Comparison of ENCODE assay signal across 8 mouse cellular contexts in the genomic region with DNA sequence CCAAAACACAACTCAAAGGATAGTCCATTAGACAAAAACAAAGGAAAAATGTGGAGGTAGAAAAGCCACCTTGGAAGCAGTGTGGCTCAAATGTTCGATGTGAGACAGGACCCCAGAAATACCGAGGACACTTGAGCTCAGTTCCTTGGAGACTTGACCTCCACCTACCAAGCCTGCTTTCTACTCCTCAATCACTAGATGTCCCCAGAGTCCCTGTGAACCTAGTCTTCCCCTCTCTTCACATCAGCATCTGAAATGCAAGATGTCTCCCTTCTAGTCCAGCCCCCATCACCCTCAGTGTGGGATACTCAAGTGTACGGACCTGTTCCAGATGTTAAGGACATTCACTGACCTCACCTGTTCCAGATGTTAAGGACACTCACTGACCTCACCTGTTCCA. TPM values are rescaled to one million over a fixed set of nuclear protein-coding genes. Genes with fewer than 3 reads are reported as not detected.
DNase-seq lines count a peak whose midpoint lies in the region; ATAC-seq and TF ChIP-seq lines count a peak whose summit lies in the region.

No protein-coding gene starts in this region.

- peak; percentile 88 for DNase-seq in forebrain, embryonic 14.5 days (ENCODE audit: low spot score)
- no peak for DNase-seq in forebrain, embryonic 10.5 days (ENCODE audit: extremely low spot score, low spot score)
- peak in 1 of 2 experiments; percentile 33 for DNase-seq in spleen, adult 2 months (ENCODE audit: low read depth in 1 of 2, low spot score in 2 of 2)
- no peak for DNase-seq in spleen, postnatal 4 days (ENCODE audit: low spot score in 2 of 2)
- DNase-seq in cerebellum, postnatal 25 days: peak; percentile 39 to 59
- peak; percentile 90 for DNase-seq in midbrain, embryonic 11.5 days (ENCODE audit: low spot score, missing footprints)
- DNase-seq in testis, postnatal 10 days (ENCODE audit: low spot score): no peak

- ATAC-seq in forebrain, embryonic 14.5 days: no peak
- peak; percentile 35 for ATAC-seq in inflammation-experienced regulatory T-cells, adult 6 months
- ATAC-seq in midbrain, embryonic 11.5 days (ENCODE audit: low FRiP score): no peak

- no peak overlapping the region for H3K9ac ChIP-seq in forebrain, embryonic 14.5 days (ENCODE audit: low read length)
- H3K9ac ChIP-seq in midbrain, embryonic 11.5 days (ENCODE audit: low read length): no peak overlapping the region

- H3K4me1 ChIP-seq in forebrain, embryonic 14.5 days (ENCODE audit: control insufficient read depth, insufficient read depth, low read length): peaks cover 19% of the 10 kb centered on the region
- peaks cover 37% of the 10 kb centered on the region for H3K4me1 ChIP-seq in forebrain, embryonic 10.5 days
- H3K4me1 ChIP-seq in spleen, adult 2 months (ENCODE audit: control insufficient read depth, insufficient read depth, insufficient read length): peaks cover 4% of the 10 kb centered on the region
- H3K4me1 ChIP-seq in midbrain, embryonic 11.5 days (ENCODE audit: control insufficient read depth, insufficient read depth, low read length): peaks cover 19% of the 10 kb centered on the region

- TF ChIP-seq POLR2A in spleen, adult 2 months (IDR thresholded peaks at IDR 0.05; ENCODE audit: low read depth, low read length): no peak

- H3K27me3 ChIP-seq in forebrain, embryonic 14.5 days (replicated peaks; ENCODE audit: control insufficient read depth, insufficient read depth, low read length): no peaks in the 10 kb centered on the region
- H3K27me3 ChIP-seq in forebrain, embryonic 10.5 days (ENCODE audit: poor library complexity, severe bottlenecking): no peaks in the 10 kb centered on the region
- H3K27me3 ChIP-seq in spleen, adult 2 months (ENCODE audit: control insufficient read depth, insufficient read depth, low read length): peaks cover 2% of the 10 kb centered on the region; the same call in 1 of the 2 replicates
- H3K27me3 ChIP-seq in midbrain, embryonic 11.5 days (ENCODE audit: control insufficient read depth, insufficient read depth, low read length): no peaks in the 10 kb centered on the region

- no peak overlapping the region for H3K27ac ChIP-seq in forebrain, embryonic 14.5 days (ENCODE audit: low read depth, low read length)
- H3K27ac ChIP-seq in forebrain, embryonic 10.5 days: no peak overlapping the region
- H3K27ac ChIP-seq in spleen, adult 2 months (ENCODE audit: insufficient read depth, low read length): no peak overlapping the region
- no peak overlapping the region for H3K27ac ChIP-seq in midbrain, embryonic 11.5 days (ENCODE audit: low read depth, low read length)

- TF ChIP-seq CTCF in spleen, adult 2 months (IDR thresholded peaks at IDR 0.05; ENCODE audit: extremely low read depth, insufficient read depth, insufficient read length, insufficient replicate concordance): peak; percentile 64; the same call in 1 of the 2 replicates

- no peak overlapping the region for H3K4me3 ChIP-seq in forebrain, embryonic 14.5 days (ENCODE audit: low read depth, low read length)
- H3K4me3 ChIP-seq in forebrain, embryonic 10.5 days: no peak overlapping the region
- no peak overlapping the region for H3K4me3 ChIP-seq in spleen, adult 2 months (ENCODE audit: extremely low read depth, insufficient read depth, insufficient read length)
- no peak overlapping the region for H3K4me3 ChIP-seq in midbrain, embryonic 11.5 days (ENCODE audit: low read depth, low read length)

- H3K4me2 ChIP-seq in forebrain, embryonic 14.5 days (ENCODE audit: low read length): no peak overlapping the region
- no peak overlapping the region for H3K4me2 ChIP-seq in midbrain, embryonic 11.5 days

- H3K36me3 ChIP-seq in forebrain, embryonic 14.5 days (ENCODE audit: control insufficient read depth, insufficient read depth, low read length): no peaks in the 10 kb centered on the region
- peaks cover 16% of the 10 kb centered on the region for H3K36me3 ChIP-seq in forebrain, embryonic 10.5 days (replicated peaks)
- H3K36me3 ChIP-seq in spleen, adult 2 months (ENCODE audit: control insufficient read depth, insufficient read depth, low read length): no peaks in the 10 kb centered on the region
- no peaks in the 10 kb centered on the region for H3K36me3 ChIP-seq in midbrain, embryonic 11.5 days (ENCODE audit: control insufficient read depth, insufficient read depth, low read length)

- 10% methylated on average over 3 of the region's 3 CpGs for WGBS in forebrain, embryonic 14.5 days
- WGBS in forebrain, embryonic 10.5 days: 17% methylated on average over 3 of the region's 3 CpGs
- WGBS in spleen, adult 2 months: 25% methylated on average over 3 of the region's 3 CpGs
- 8% methylated on average over 3 of the region's 3 CpGs for WGBS in midbrain, embryonic 11.5 days

- no peaks in the 10 kb centered on the region for H3K9me3 ChIP-seq in forebrain, embryonic 14.5 days (replicated peaks; ENCODE audit: control insufficient read depth, low read length)
- H3K9me3 ChIP-seq in forebrain, embryonic 10.5 days: no peaks in the 10 kb centered on the region
- no peaks in the 10 kb centered on the region for H3K9me3 ChIP-seq in midbrain, embryonic 11.5 days (ENCODE audit: control insufficient read depth, low read length)

RNA-seq across cellular contexts. Expression of gene Sox12, which starts 5.1 kb away (rescaled TPM):
- 18.2 and 21.8 TPM in 2 replicates for polyA plus RNA-seq in forebrain, embryonic 14.5 days (2014; fragmentation: Nextera tagmentation; extraction: Ambion mirVana)
- polyA plus RNA-seq in forebrain, embryonic 10.5 days (2016; fragmentation: Nextera tagmentation; extraction: Ambion mirVana): 9.3 and 9.5 TPM in 2 replicates
- 4.0 and 4.6 TPM in 2 replicates for polyA plus RNA-seq in spleen, adult 2 months (2012; rRNA removed)
- under 1 TPM in 2 of 3 experiments, not detected in 1; 0.39 to 0.49 TPM for polyA plus RNA-seq in inflammation-experienced regulatory T-cells, adult 6 months (2017; shearing (Covaris generic))
- 16.9 and 17.8 TPM in 2 replicates for polyA plus RNA-seq in midbrain, embryonic 11.5 days (2014; fragmentation: Nextera tagmentation; extraction: Ambion mirVana)

RNA-seq across cellular contexts. Expression of gene Nrsn2, which starts 16.3 kb away (rescaled TPM):
- polyA plus RNA-seq in forebrain, embryonic 14.5 days (2014; fragmentation: Nextera tagmentation; extraction: Ambion mirVana): 18.9 and 21.8 TPM in 2 replicates
- polyA plus RNA-seq in forebrain, embryonic 10.5 days (2016; fragmentation: Nextera tagmentation; extraction: Ambion mirVana): 1.1 and 2.4 TPM in 2 replicates
- polyA plus RNA-seq in spleen, adult 2 months (2012; rRNA removed): not detected in 2 replicates
- polyA plus RNA-seq in inflammation-experienced regulatory T-cells, adult 6 months (2017; shearing (Covaris generic)): not detected
- polyA plus RNA-seq in midbrain, embryonic 11.5 days (2014; fragmentation: Nextera tagmentation; extraction: Ambion mirVana): 5.3 and 6.2 TPM in 2 replicates

RNA-seq across cellular contexts. Expression of gene Zcchc3, which starts 22.0 kb away (rescaled TPM):
- polyA plus RNA-seq in forebrain, embryonic 14.5 days (2014; fragmentation: Nextera tagmentation; extraction: Ambion mirVana): 17.3 and 18.2 TPM in 2 replicates
- 46.5 and 50.0 TPM in 2 replicates for polyA plus RNA-seq in forebrain, embryonic 10.5 days (2016; fragmentation: Nextera tagmentation; extraction: Ambion mirVana)
- 1.8 and 2.7 TPM in 2 replicates for polyA plus RNA-seq in spleen, adult 2 months (2012; rRNA removed)
- under 1 TPM; 0.34 to 0.95 (median 0.93) TPM for polyA plus RNA-seq in inflammation-experienced regulatory T-cells, adult 6 months (2017; shearing (Covaris generic))
- 52.0 and 55.0 TPM in 2 replicates for polyA plus RNA-seq in midbrain, embryonic 11.5 days (2014; fragmentation: Nextera tagmentation; extraction: Ambion mirVana)

RNA-seq across cellular contexts. Expression of gene 6820408C15Rik, which starts 22.6 kb away (rescaled TPM):
- 2.3 and 2.8 TPM in 2 replicates for polyA plus RNA-seq in forebrain, embryonic 14.5 days (2014; fragmentation: Nextera tagmentation; extraction: Ambion mirVana)
- 0.76 and 1.0 TPM in 2 replicates for polyA plus RNA-seq in forebrain, embryonic 10.5 days (2016; fragmentation: Nextera tagmentation; extraction: Ambion mirVana)
- polyA plus RNA-seq in spleen, adult 2 months (2012; rRNA removed): 0.12 TPM in 1 of 2 replicates, not detected in the other
- not detected for polyA plus RNA-seq in inflammation-experienced regulatory T-cells, adult 6 months (2017; shearing (Covaris generic))
- polyA plus RNA-seq in midbrain, embryonic 11.5 days (2014; fragmentation: Nextera tagmentation; extraction: Ambion mirVana): 0.40 and 0.93 TPM in 2 replicates

RNA-seq across cellular contexts. Expression of gene Trib3, which starts 49.0 kb away (rescaled TPM):
- 0.24 and 0.79 TPM in 2 replicates for polyA plus RNA-seq in forebrain, embryonic 14.5 days (2014; fragmentation: Nextera tagmentation; extraction: Ambion mirVana)
- polyA plus RNA-seq in forebrain, embryonic 10.5 days (2016; fragmentation: Nextera tagmentation; extraction: Ambion mirVana): 2.3 and 3.1 TPM in 2 replicates
- 0.65 and 1.0 TPM in 2 replicates for polyA plus RNA-seq in spleen, adult 2 months (2012; rRNA removed)
- 1 to 10 TPM; 1.7 to 3.5 (median 2.1) TPM for polyA plus RNA-seq in inflammation-experienced regulatory T-cells, adult 6 months (2017; shearing (Covaris generic))
- 1.1 and 1.2 TPM in 2 replicates for polyA plus RNA-seq in midbrain, embryonic 11.5 days (2014; fragmentation: Nextera tagmentation; extraction: Ambion mirVana)

Comparison
In these comparisons a context has a peak if more than half of its experiments do, and no peak if none do; other contexts are left out.
1. DNase-seq: peak in forebrain, embryonic 14.5 days (single experiment), cerebellum, postnatal 25 days (2 of 2) and midbrain, embryonic 11.5 days (single experiment); none in forebrain, embryonic 10.5 days (single experiment), spleen, postnatal 4 days (0 of 2) and testis, postnatal 10 days (single experiment).